Mouse (Mus musculus) lung, postnatal 14 days (tissue): ENCODE measurements at regions not wholly inside any gene's neighbourhood (a gene's known extent, or its start where the extent isn't known, plus 50 kb on each side); places are given as distances from the start of the nearest gene placed in this dataset.
"Not testable (repeated sequence)": the region's sequence is repeated elsewhere in the genome, so short reads cannot be mapped to it uniquely, and the experiment has no call there.

Source experiments
- DNase-seq: peaks from one replicate; pipeline ENCODE4 v3.0.0; 2021

DNA sequence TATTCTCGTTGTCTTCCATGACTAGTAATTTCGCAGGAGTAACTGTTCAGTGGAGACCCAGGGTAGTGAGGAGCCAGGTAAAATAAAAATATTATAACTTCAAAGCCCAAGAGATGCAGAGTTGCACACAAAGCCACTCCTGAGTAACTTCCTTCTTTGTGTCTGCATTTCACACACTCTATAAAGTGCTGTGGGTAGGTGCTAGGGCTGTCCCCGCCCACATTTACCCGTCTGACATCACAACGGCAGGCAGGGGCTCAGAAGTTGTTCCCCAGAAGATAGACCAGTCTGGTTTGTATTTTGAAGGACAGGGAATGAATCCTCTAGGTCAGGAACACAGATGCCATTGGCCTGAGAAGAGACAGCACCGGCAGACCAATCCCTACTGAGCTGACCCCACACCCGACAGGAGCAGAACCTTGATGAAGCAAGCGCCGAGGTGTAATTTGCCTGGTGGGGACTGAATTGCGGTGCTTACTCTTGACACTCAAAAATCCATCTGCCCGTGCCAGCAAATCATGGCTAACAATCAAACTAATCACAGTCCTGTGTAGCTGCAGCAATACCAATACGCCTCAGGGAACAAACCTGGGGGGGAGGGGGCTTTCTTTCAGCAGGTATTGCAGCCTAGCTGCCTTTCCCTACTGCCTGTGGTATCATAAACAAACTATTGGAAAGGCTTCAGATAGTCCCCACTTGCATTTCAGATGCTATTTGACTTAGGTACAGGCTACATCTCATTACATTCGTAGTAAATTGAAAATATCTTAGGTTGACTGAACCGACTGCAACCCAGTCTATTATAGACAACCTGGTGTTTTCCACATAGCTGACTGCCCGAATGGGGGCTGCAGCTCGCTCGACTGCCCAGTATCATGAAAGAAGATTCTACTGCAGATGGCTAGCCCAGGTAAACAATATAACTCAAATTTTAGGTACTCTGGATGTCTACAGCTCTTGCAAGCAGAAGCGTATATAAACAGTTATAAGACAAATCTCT lies 175.6 kb downstream of the Basp1 start:
- no peak for DNase-seq

DNA sequence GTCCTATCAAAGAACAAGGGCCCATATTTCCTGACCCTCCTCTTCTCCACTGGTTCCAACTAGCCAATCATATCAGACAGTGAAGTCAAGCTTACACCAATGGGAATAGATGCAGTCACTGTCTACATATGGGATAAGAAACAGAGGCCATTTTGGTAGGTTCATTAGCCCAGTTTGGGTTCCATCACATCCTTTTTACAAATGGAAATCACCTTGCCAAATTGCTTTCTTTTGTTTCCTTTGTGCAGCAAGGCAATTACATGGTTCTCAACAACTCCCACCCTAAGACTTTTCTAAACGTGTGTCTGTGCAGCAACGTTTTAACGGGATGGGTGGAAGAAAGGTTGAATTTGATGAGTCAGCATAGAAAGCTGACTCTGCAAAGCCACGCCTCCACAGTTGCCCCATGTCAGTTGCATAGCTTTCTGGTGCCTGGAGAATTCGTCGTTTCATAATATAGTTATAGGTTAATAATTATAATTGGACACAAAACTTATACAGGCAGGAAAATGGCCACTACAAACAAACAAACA lies 177.3 kb downstream of the Basp1 start:
- no peak for DNase-seq

- peak; percentile 20 for DNase-seq
Measured at GRCm38 (mm10) chr15:25234064-25234700, 179.4 kb downstream of the Basp1 start.

- no peak for DNase-seq
Measured at GRCm38 (mm10) chr15:25230213-25230612, 183.4 kb downstream of the Basp1 start.

DNA sequence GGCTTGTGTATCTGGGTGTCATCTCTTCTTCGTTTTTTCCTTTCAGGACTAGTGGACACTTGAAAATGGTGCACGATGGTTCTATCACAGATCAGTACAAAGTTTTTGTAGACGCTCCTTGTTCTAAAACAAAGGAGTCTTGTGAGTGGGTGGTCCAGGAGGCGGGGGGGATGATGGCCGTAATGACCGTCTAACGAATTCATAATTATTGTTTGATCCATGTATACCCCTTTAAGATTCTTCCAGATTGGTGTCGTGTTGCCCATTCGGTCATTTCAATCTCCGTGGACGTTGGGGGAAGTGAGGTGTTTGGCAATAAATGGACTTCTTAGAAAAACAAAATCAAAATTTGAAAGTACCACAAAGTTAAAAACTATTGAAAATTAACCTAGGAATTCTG lies 183.8 kb downstream of the Basp1 start:
- DNase-seq, result no peak

DNA sequence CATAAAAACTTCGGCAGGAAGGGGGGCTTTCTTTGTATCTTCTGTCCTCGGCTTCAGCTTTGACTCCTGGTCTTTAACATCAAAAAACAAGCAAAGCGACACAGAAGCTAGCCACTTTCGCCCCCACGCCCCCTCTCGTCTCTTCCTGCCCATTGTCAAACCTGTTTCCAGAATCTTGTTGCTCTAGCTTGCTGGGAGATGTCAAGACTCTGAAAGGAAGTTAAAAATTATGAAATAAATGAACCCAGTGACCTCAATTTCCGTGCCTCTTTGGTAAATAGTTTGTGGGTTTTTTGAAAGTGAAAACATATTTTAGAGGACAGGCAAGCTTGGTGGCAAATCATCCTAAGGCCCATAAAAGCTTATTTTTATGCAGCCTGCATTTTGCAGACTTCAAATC lies 186.1 kb downstream of the Basp1 start:
- DNase-seq, result no peak

GRCm38 (mm10) chr15:25225936-25226335 lies 187.6 kb downstream of the Basp1 start:
- DNase-seq, result no peak

DNA sequence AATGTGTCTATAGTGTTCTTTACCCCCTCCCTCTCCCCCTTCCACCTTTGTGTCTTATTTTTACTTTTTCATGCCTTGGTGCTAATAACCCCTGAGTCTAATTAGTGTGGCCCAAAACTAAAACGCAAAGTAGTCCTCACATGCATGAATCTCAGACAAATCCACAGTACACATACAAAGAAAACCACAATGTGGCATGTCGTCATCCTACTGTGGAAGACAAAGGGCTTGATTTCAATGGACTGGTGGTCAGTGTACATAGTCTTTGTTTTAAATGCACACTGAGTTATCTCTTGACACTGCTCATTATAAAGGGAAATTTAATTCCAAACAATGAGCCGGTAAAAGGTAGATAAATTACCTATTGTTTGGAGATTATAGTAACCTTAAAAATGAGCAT lies 188.1 kb downstream of the Basp1 start:
- DNase-seq, result no peak

GRCm38 (mm10) chr15:25221749-25222148 lies 191.8 kb downstream of the Basp1 start:
- no peak for DNase-seq

DNA sequence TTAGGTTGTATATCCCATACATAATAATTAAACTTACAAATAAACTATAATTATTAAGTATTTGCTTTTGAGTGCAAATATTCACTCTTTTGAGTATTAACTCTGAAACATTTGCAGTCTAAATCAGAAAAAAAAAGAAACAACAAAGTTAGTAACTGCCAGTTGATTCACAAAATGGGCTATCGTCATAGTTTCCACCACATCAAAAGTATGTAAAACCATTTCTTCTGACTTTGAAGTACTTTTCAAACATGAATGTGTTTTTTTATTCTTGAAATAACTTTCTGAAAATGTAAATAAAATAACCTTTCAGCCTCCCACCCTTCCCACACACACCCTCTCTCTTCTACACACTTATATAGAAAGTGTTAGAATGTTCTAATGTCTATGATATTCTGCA lies 197.2 kb downstream of the Basp1 start:
- no peak for DNase-seq

DNA sequence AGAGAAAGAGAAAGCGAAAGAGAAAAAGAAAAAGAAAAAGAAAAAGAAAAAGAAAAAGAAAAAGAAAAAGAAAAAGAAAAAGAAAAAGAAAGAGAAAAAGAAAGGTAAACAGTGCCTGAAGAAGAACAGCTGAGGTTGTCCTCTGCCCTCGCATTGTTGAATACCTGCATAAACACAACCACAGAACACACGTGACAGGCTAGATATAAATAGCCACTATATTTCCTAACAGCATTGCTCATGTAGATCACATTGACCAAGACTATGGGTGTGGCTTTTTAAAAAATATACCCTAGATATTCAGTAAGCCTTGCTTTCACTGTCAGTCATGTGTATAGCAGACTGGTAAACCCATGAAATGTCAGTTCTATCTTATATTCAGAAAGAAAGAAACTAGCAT lies 211.5 kb downstream of the Basp1 start:
- DNase-seq, result no peak

- not testable (repeated sequence) for DNase-seq
Measured at GRCm38 (mm10) chr15:25200249-25200648, 213.3 kb downstream of the Basp1 start.

GRCm38 (mm10) chr15:25187881-25188326 lies 225.7 kb downstream of the Basp1 start:
- DNase-seq, result no peak

DNA sequence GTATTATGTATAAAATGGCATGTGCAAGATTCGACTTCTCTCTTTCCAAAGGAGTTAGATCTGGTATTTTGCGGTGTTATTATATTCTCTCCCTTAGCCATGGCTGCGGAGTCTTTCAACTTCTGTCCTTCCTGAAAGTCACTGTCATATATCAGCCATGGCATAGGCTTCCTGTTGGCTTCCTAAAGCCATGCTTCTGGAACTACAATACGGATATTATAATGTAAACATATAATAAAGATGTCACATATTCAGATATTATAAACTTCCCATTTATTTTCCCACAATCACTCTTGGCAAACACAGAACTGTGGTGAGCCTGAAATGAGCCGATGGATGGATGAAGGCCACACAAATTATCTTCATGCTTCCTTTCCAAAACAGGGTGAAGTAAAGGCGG lies 240.8 kb downstream of the Basp1 start:
- DNase-seq, result no peak

- DNase-seq, result no peak
Measured at GRCm38 (mm10) chr15:25146371-25146770, 267.2 kb downstream of the Basp1 start.

DNA sequence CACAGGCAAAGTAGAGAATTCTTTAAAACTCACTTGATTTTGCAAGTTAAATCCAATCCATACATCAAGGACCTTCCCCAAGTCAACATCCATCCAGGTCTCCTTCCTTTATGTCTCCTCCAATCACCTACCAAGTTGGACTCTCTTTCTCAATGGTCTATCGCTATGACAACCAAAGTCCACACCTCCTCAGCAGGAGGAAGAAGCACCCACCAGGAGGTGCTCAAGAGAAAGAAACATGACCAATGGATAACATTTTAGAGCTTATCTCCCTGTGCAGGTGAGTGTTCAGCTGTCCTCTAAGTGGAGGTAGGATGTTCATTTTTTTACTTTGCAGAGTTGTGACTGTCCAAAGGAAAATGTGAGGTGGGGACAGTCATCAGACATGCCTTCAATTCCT lies 269.3 kb downstream of the Basp1 start:
- no peak for DNase-seq

DNA sequence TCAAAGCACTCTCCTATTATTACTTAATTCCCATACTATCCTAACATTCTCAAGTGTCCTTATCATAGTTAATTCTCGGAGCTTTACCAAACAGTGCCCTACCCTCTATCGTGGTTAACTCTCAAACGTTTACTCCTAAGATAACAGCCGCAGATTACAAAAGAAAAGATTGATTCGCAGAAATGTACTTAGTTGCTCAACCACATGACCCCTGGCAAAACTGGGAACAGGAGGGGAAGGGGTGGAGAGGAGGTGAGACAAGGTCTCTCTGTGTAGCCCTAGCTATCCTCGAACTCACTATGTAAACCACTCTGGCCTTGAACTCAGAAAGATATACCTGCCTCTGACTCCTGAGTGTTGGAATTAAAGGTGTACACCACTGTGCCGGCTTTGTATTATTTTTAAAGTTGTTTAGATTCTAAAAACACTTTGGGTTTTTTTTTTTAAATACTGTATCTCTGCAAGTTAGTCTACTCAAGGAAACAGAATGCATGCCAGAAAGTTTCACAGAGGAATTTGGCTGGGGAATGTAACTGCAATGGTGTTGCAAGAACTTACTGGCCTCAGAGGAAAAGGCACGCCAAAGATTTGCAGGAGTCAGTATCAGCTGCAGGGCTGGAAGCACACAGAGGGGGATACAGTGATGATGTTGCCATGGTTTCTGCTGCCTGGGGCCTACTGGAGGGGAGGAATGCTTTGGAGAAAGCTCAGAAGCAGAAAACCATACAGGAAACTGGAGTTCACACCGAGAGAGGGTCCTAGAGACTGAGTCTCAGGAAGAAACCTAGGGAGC lies 273.0 kb downstream of the Basp1 start:
- no peak for DNase-seq

DNA sequence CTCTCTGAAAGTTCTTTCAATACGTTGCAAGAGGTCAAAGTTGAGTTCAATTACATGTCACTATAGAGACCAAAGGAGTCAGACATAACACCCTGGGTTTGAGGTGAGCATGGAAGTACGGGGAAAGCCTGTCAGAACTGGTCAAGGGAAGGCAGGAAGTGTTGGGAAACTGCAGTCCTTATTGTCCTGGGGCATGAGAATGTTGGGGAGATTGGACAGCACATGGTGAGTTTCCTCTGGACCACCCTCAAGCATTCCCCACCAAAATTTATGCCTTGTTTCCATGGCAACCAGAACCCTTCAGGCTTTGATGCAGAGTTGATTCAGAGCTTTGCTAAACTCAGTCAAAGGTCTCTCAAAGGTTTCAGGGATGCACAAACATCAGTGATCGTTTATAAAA lies 276.5 kb downstream of the Basp1 start:
- no peak for DNase-seq

GRCm38 (mm10) chr15:25135471-25136262 lies 277.9 kb downstream of the Basp1 start:
- DNase-seq, result no peak

DNA sequence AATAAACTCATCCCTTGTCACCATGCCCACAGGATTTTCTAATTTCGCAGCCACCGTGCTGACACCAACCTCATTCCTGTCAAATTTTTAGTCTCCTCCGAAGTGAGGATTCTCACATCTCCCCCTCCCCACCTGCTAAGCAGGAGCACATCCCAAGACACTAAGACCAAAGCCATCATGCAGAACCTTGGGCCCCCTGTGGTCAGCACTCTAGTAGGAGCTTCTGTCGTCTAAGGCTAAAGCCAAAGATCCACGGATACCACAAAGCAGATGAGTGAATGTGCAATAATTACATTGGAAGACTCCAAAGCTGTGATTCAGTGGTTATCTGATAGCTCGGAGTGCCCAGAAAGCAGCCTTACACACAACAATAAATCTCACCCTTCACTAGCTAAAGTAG lies 283.5 kb downstream of the Basp1 start:
- DNase-seq, result no peak

- DNase-seq, result no peak
Measured at GRCm38 (mm10) chr15:25129572-25129971, 284.0 kb downstream of the Basp1 start.

GRCm38 (mm10) chr15:25120441-25120840 lies 293.1 kb downstream of the Basp1 start:
- DNase-seq, result no peak
